8 mouse cellular contexts compared by ENCODE assay signal in the genomic region with DNA sequence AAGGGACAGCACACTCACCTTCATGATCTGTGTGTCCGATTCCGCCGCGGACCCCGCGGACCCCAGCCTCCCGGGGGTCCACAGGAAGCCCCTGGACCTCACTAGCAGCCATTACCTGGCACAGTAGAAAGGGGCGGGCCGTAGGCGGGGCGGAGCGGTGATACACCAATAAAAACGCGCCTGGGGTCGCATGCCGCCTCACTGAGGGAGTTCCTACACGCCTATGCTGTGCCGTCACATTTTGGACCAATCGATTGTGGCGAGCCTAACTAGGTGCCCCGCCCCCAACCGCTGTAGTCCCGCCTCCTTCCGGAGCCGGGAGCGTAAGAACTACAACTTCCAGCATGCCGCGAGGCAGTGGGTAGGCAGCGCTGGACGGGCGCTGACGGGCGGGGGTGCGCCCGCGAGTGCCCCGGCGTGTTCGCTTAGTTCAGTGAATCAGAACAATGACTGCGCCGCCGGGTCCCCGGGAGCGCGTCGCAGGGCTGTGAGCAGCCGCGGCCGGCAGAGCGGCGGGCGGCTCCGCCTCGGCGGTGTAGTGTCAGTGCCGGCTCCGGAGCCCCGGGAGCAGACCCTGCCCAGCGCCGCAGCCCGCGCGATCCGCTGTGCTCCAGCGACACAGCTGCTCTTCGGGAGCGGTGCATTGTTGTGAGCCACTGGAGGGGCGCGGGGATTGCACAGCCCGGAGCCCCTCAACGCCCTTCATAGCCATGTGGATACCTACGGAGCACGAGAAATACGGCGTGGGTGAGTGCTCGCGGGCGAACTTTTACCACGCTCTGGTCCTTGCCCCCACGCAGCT. TPM values are rescaled to one million over a fixed set of nuclear protein-coding genes. Genes with fewer than 3 reads are reported as not detected.
DNase-seq lines count a peak whose midpoint lies in the region; ATAC-seq and TF ChIP-seq lines count a peak whose summit lies in the region.

A gene (minus strand): TSS at position 255 of the 802 bp plus-strand sequence.
A gene (plus strand): TSS at position 305 of the 802 bp plus-strand sequence.

- CTCF ChIA-PET in Patski (lab: Charles Lee): interaction anchor here (0.8 kb wide), 1 partner anchor 12 kb away, joined by 3 read pairs; no protein-coding TSS in a partner anchor

- WGBS in hindbrain, embryonic 13.5 days: under 1% methylated on average over 80 of the region's 80 CpGs

- peak within 1 kb of the TSS; percentile 62 for H3K4me3 ChIP-seq in hindbrain, embryonic 13.5 days

- H3K9me3 ChIP-seq in hindbrain, embryonic 13.5 days: no peaks in the 10 kb centered on the region

- H3K4me2 ChIP-seq in hindbrain, embryonic 13.5 days: peak within 1 kb of the TSS; percentile 77

- no peak for TF ChIP-seq CTCF in Patski (IDR thresholded peaks at IDR 0.05)

- peak within 1 kb of the TSS; percentile 84 for H3K9ac ChIP-seq in hindbrain, embryonic 13.5 days

- H3K27ac ChIP-seq in hindbrain, embryonic 13.5 days: peak within 1 kb of the TSS; percentile 97

- POLR2A ChIA-PET in Patski (lab: Charles Lee): no interaction called here

- peaks cover 27% of the 10 kb centered on the region for H3K4me1 ChIP-seq in hindbrain, embryonic 13.5 days (replicated peaks)

- in situ Hi-C loops in Patski (cut with MboI; ENCODE audit: low pct_unique_long_range_greater_than_20kb): loop anchor here (5.0 kb wide), 2 partner anchors 189 to 226 kb away; no protein-coding TSS in a partner anchor

- peak; percentile 92 for DNase-seq in Patski (ENCODE audit: low read depth, low spot score)
- DNase-seq in cerebellum, postnatal 14 days: peak; percentile 100
- DNase-seq in frontal cortex, postnatal 14 days (ENCODE audit: low spot score in 2 of 2): peak; percentile 99 to 100
- DNase-seq in layer of hippocampus, postnatal 25 days (ENCODE audit: extremely low spot score in 1 of 2, low spot score in 1 of 2): peak; percentile 93 to 95
- DNase-seq in lung, postnatal 25 days (ENCODE audit: low spot score): peak; percentile 99
- peak; percentile 100 for DNase-seq in retina, embryonic 14.5 days (ENCODE audit: low spot score)
- peak; percentile 99 for DNase-seq in thymus, postnatal 4 days

- H3K27me3 ChIP-seq in Patski: no peaks in the 10 kb centered on the region
- H3K27me3 ChIP-seq in hindbrain, embryonic 13.5 days: no peaks in the 10 kb centered on the region

- peak; percentile 95 for ATAC-seq in Patski
- ATAC-seq in hindbrain, embryonic 13.5 days (ENCODE audit: low FRiP score): peak; percentile 98

- H3K36me3 ChIP-seq in hindbrain, embryonic 13.5 days: no peaks in the 10 kb centered on the region

RNA-seq across cellular contexts. Expression of the first gene that starts in this region (rescaled TPM):
- 20.1 TPM for polyA plus RNA-seq in Patski (2021)
- 29.9 TPM in 2 replicates for polyA plus RNA-seq in hindbrain, embryonic 13.5 days (2015; fragmentation: Nextera tagmentation; extraction: Ambion mirVana)
- total RNA-seq in layer of hippocampus, postnatal 25 days (2021): 10 to 100 TPM; 23.9 to 25.1 TPM

RNA-seq across cellular contexts. Expression of the second gene that starts in this region (rescaled TPM):
- 2.9 TPM for polyA plus RNA-seq in Patski (2021)
- polyA plus RNA-seq in hindbrain, embryonic 13.5 days (2015; fragmentation: Nextera tagmentation; extraction: Ambion mirVana): 40.5 and 43.4 TPM in 2 replicates
- 100 to 1,000 TPM; 205 to 242 TPM for total RNA-seq in layer of hippocampus, postnatal 25 days (2021)

Comparison
In these comparisons a context has a peak if more than half of its experiments do, and no peak if none do; other contexts are left out.
1. Peak in every context shown above with its lines: DNase-seq, ATAC-seq, H3K4me3 ChIP-seq and H3K27ac ChIP-seq.
2. RNA of the second gene that starts in this region (polyA plus RNA-seq): 40.5 to 43.4 TPM in hindbrain, embryonic 13.5 days; 2.9 TPM in Patski (single experiment); every median in the first group is over 10 times any median in the second.